8 mouse cellular contexts compared by ENCODE assay signal in the genomic region with DNA sequence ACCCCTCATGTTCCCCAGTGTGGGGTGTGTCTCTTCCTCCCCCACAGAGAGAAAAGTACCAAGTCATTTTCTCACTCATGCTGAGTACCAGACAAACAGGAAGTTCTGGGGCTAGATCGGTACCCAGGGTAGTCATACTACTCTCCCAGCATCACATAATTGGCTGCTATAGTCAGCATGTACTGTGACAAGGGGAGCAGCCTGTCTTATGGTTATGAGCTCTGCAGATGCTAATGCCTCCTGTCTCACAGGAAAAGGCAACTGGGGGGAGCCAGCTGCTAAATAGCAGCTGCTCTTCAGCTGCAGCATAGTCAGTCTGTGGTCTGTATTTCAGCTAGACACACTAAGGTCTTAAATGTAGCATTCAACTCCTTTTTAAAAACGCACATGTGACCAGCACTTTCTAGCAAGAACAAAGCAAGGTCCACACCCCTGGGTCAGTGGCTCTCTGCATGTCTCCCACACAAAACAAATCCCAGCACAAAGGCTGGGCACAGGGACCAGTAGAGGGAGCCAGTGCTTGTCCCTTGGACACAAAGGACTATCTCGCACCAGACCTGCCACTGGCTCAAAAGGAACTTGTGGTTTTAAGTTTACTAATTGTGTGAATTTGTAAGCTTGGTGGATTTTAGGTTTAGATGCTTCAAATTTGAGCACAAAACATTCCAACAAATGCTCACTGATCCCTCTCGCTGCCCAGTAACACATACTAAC. TPM values are rescaled to one million over a fixed set of nuclear protein-coding genes. Genes with fewer than 3 reads are reported as not detected.
DNase-seq lines count a peak whose midpoint lies in the region; ATAC-seq lines count a peak whose summit lies in the region.

No protein-coding gene starts in this region.

- H3K4me3 ChIP-seq in forebrain, embryonic 11.5 days (ENCODE audit: low read depth, low read length), result no peak overlapping the region
- H3K4me3 ChIP-seq in forebrain, embryonic 16.5 days (replicated peaks; ENCODE audit: low read length), result no peak overlapping the region
- no peak overlapping the region for H3K4me3 ChIP-seq in intestine, embryonic 16.5 days (ENCODE audit: low read length)
- H3K4me3 ChIP-seq in limb, embryonic 10.5 days, result no peak overlapping the region
- no peak overlapping the region for H3K4me3 ChIP-seq in midbrain, embryonic 13.5 days (replicated peaks)

- peak; percentile 77 for DNase-seq in forebrain, embryonic 11.5 days (ENCODE audit: low spot score)
- DNase-seq in cerebellum, postnatal 14 days, result peak; percentile 75 to 79
- peak; percentile 55 to 58 for DNase-seq in gastrocnemius, postnatal 36 days
- peak; percentile 57 for DNase-seq in limb, embryonic 10.5 days (ENCODE audit: low spot score)
- DNase-seq in skeletal muscle tissue, adult 2 months (ENCODE audit: low read depth, low spot score), result peak; percentile 55

- no peak overlapping the region for H3K4me2 ChIP-seq in forebrain, embryonic 11.5 days (ENCODE audit: low read depth, low read length, severe bottlenecking)
- no peak overlapping the region for H3K4me2 ChIP-seq in forebrain, embryonic 16.5 days (ENCODE audit: low read length)
- no peak overlapping the region for H3K4me2 ChIP-seq in intestine, embryonic 16.5 days (ENCODE audit: low read depth, low read length)
- H3K4me2 ChIP-seq in midbrain, embryonic 13.5 days (replicated peaks), result no peak overlapping the region

- H3K4me1 ChIP-seq in forebrain, embryonic 11.5 days (replicated peaks; ENCODE audit: control insufficient read depth, insufficient read depth, low read length), result no peaks in the 10 kb centered on the region
- 0 out of 2 replicates have a peak, but pooled peaks cover 3% of the 10 kb centered on the region for H3K4me1 ChIP-seq in forebrain, embryonic 16.5 days (replicated peaks; ENCODE audit: control insufficient read depth, insufficient read depth, low read length)
- no peaks in the 10 kb centered on the region for H3K4me1 ChIP-seq in intestine, embryonic 16.5 days (ENCODE audit: control insufficient read depth, insufficient read depth, low read length)
- H3K4me1 ChIP-seq in limb, embryonic 10.5 days, result no peaks in the 10 kb centered on the region
- H3K4me1 ChIP-seq in midbrain, embryonic 13.5 days (replicated peaks), result no peaks in the 10 kb centered on the region; the same call in 1 of the 2 replicates

- intact Hi-C loops in gastrocnemius, postnatal 36 days (cut with DNase I), result loop anchor here (1.0 to 5.0 kb wide), 3 partner anchors 46 to 156 kb away; a partner anchor contains a TSS

- no peaks in the 10 kb centered on the region for H3K36me3 ChIP-seq in forebrain, embryonic 11.5 days (ENCODE audit: control insufficient read depth, insufficient read depth, low read length)
- no peaks in the 10 kb centered on the region; the same call in 1 of the 2 replicates for H3K36me3 ChIP-seq in forebrain, embryonic 16.5 days (ENCODE audit: control insufficient read depth, insufficient read depth)
- no peaks in the 10 kb centered on the region for H3K36me3 ChIP-seq in intestine, embryonic 16.5 days (ENCODE audit: control insufficient read depth, insufficient read depth, low read length)
- H3K36me3 ChIP-seq in limb, embryonic 10.5 days, result peaks cover 18% of the 10 kb centered on the region
- 0 out of 2 replicates have a peak, but pooled peaks cover 5% of the 10 kb centered on the region for H3K36me3 ChIP-seq in midbrain, embryonic 13.5 days

- no peaks in the 10 kb centered on the region for H3K9me3 ChIP-seq in forebrain, embryonic 11.5 days (ENCODE audit: control insufficient read depth, low read length)
- no peaks in the 10 kb centered on the region for H3K9me3 ChIP-seq in forebrain, embryonic 16.5 days (ENCODE audit: control insufficient read depth, low read length)
- no peaks in the 10 kb centered on the region for H3K9me3 ChIP-seq in intestine, embryonic 16.5 days (ENCODE audit: control insufficient read depth, low read length)
- no peaks in the 10 kb centered on the region for H3K9me3 ChIP-seq in limb, embryonic 10.5 days (replicated peaks)
- H3K9me3 ChIP-seq in midbrain, embryonic 13.5 days, result no peaks in the 10 kb centered on the region

- no peak overlapping the region for H3K9ac ChIP-seq in forebrain, embryonic 11.5 days (ENCODE audit: low read length)
- no peak overlapping the region for H3K9ac ChIP-seq in forebrain, embryonic 16.5 days (replicated peaks; ENCODE audit: low read depth, low read length)
- H3K9ac ChIP-seq in intestine, embryonic 16.5 days (ENCODE audit: low read depth, low read length), result no peak overlapping the region
- H3K9ac ChIP-seq in midbrain, embryonic 13.5 days (replicated peaks), result no peak overlapping the region; the same call in 1 of the 2 replicates

- H3K27me3 ChIP-seq in forebrain, embryonic 11.5 days (ENCODE audit: control insufficient read depth, insufficient read depth, low read length), result no peaks in the 10 kb centered on the region
- H3K27me3 ChIP-seq in forebrain, embryonic 16.5 days (replicated peaks; ENCODE audit: control insufficient read depth, insufficient read depth, low read length), result no peaks in the 10 kb centered on the region
- no peaks in the 10 kb centered on the region for H3K27me3 ChIP-seq in intestine, embryonic 16.5 days (replicated peaks; ENCODE audit: control insufficient read depth, insufficient read depth, low read length)
- no peaks in the 10 kb centered on the region for H3K27me3 ChIP-seq in limb, embryonic 10.5 days (ENCODE audit: low read depth, poor library complexity, severe bottlenecking)
- H3K27me3 ChIP-seq in midbrain, embryonic 13.5 days, result no peaks in the 10 kb centered on the region

- H3K27ac ChIP-seq in forebrain, embryonic 11.5 days (ENCODE audit: low read depth, low read length), result peak overlapping the region; percentile 38
- H3K27ac ChIP-seq in forebrain, embryonic 16.5 days (ENCODE audit: low read length), result no peak overlapping the region
- H3K27ac ChIP-seq in intestine, embryonic 16.5 days (ENCODE audit: low read length), result no peak overlapping the region
- H3K27ac ChIP-seq in limb, embryonic 10.5 days, result no peak overlapping the region
- peak overlapping the region; percentile 66 for H3K27ac ChIP-seq in midbrain, embryonic 13.5 days

- peak; percentile 82 for ATAC-seq in forebrain, embryonic 11.5 days (replicated peaks; ENCODE audit: low FRiP score)
- no peak for ATAC-seq in forebrain, embryonic 16.5 days
- ATAC-seq in intestine, embryonic 16.5 days, result 0 out of 2 replicates have a peak, but pooled peaks have one; percentile 63
- ATAC-seq in midbrain, embryonic 13.5 days, result peak; percentile 83

- 37% methylated on average over 4 of the region's 4 CpGs for WGBS in forebrain, embryonic 11.5 days
- 30% methylated on average over 4 of the region's 4 CpGs for WGBS in forebrain, embryonic 16.5 days
- 49% methylated on average over 4 of the region's 4 CpGs for WGBS in intestine, embryonic 16.5 days
- 58% methylated on average over 4 of the region's 4 CpGs for WGBS in limb, embryonic 10.5 days
- WGBS in midbrain, embryonic 13.5 days, result 31% methylated on average over 4 of the region's 4 CpGs

RNA-seq across cellular contexts. Expression of a gene that starts 31.0 kb away (rescaled TPM):
- 26.2 and 32.7 TPM in 2 replicates for polyA plus RNA-seq in forebrain, embryonic 11.5 days (2014; fragmentation: Nextera tagmentation; extraction: Ambion mirVana)
- 52.1 and 61.1 TPM in 2 replicates for polyA plus RNA-seq in forebrain, embryonic 16.5 days (2015; fragmentation: Nextera tagmentation; extraction: Ambion mirVana)
- total RNA-seq in gastrocnemius, postnatal 36 days (2021), result 1 to 10 TPM; 4.7 to 5.2 TPM
- polyA plus RNA-seq in intestine, embryonic 16.5 days (2015; fragmentation: Nextera tagmentation; extraction: Ambion mirVana), result 16.3 and 16.8 TPM in 2 replicates
- 26.1 and 30.6 TPM in 2 replicates for polyA plus RNA-seq in limb, embryonic 10.5 days (2016; fragmentation: Nextera tagmentation; extraction: Ambion mirVana)
- 42.1 and 46.7 TPM in 2 replicates for polyA plus RNA-seq in midbrain, embryonic 13.5 days (2015; fragmentation: Nextera tagmentation; extraction: Ambion mirVana)

RNA-seq across cellular contexts. Expression of a gene that starts 45.7 kb away (rescaled TPM):
- polyA plus RNA-seq in forebrain, embryonic 11.5 days (2014; fragmentation: Nextera tagmentation; extraction: Ambion mirVana), result 64.5 and 77.0 TPM in 2 replicates
- 93.7 and 107 TPM in 2 replicates for polyA plus RNA-seq in forebrain, embryonic 16.5 days (2015; fragmentation: Nextera tagmentation; extraction: Ambion mirVana)
- total RNA-seq in gastrocnemius, postnatal 36 days (2021), result 10 to 100 TPM; 21.5 to 26.1 TPM
- 52.5 and 54.0 TPM in 2 replicates for polyA plus RNA-seq in intestine, embryonic 16.5 days (2015; fragmentation: Nextera tagmentation; extraction: Ambion mirVana)
- 79.7 and 80.9 TPM in 2 replicates for polyA plus RNA-seq in limb, embryonic 10.5 days (2016; fragmentation: Nextera tagmentation; extraction: Ambion mirVana)
- polyA plus RNA-seq in midbrain, embryonic 13.5 days (2015; fragmentation: Nextera tagmentation; extraction: Ambion mirVana), result 91.6 and 95.9 TPM in 2 replicates

RNA-seq across cellular contexts. Expression of a gene that starts 46.2 kb away (rescaled TPM):
- 52.3 and 54.7 TPM in 2 replicates for polyA plus RNA-seq in forebrain, embryonic 11.5 days (2014; fragmentation: Nextera tagmentation; extraction: Ambion mirVana)
- 81.6 and 91.5 TPM in 2 replicates for polyA plus RNA-seq in forebrain, embryonic 16.5 days (2015; fragmentation: Nextera tagmentation; extraction: Ambion mirVana)
- total RNA-seq in gastrocnemius, postnatal 36 days (2021), result 10 to 100 TPM; 11.3 to 11.5 TPM
- 36.9 and 38.5 TPM in 2 replicates for polyA plus RNA-seq in intestine, embryonic 16.5 days (2015; fragmentation: Nextera tagmentation; extraction: Ambion mirVana)
- polyA plus RNA-seq in limb, embryonic 10.5 days (2016; fragmentation: Nextera tagmentation; extraction: Ambion mirVana), result 43.8 and 54.0 TPM in 2 replicates
- 71.5 and 78.5 TPM in 2 replicates for polyA plus RNA-seq in midbrain, embryonic 13.5 days (2015; fragmentation: Nextera tagmentation; extraction: Ambion mirVana)

RNA-seq across cellular contexts. Expression of a gene that starts 48.3 kb away (rescaled TPM):
- 14.2 and 16.1 TPM in 2 replicates for polyA plus RNA-seq in forebrain, embryonic 11.5 days (2014; fragmentation: Nextera tagmentation; extraction: Ambion mirVana)
- polyA plus RNA-seq in forebrain, embryonic 16.5 days (2015; fragmentation: Nextera tagmentation; extraction: Ambion mirVana), result 9.5 and 11.9 TPM in 2 replicates
- 1 to 10 TPM; 3.9 to 4.0 TPM for total RNA-seq in gastrocnemius, postnatal 36 days (2021)
- polyA plus RNA-seq in intestine, embryonic 16.5 days (2015; fragmentation: Nextera tagmentation; extraction: Ambion mirVana), result 6.1 and 6.5 TPM in 2 replicates
- polyA plus RNA-seq in limb, embryonic 10.5 days (2016; fragmentation: Nextera tagmentation; extraction: Ambion mirVana), result 17.5 and 17.7 TPM in 2 replicates
- polyA plus RNA-seq in midbrain, embryonic 13.5 days (2015; fragmentation: Nextera tagmentation; extraction: Ambion mirVana), result 24.1 and 24.3 TPM in 2 replicates

Comparison
In these comparisons a context has a peak if more than half of its experiments do, and no peak if none do; other contexts are left out.
1. H3K27ac ChIP-seq: peak in forebrain, embryonic 11.5 days (single experiment) and midbrain, embryonic 13.5 days (single experiment); none in forebrain, embryonic 16.5 days (single experiment), intestine, embryonic 16.5 days (single experiment) and limb, embryonic 10.5 days (single experiment).
2. Peak in every context shown above with its lines, with median percentiles within 50 percentile points of each other: DNase-seq.